Mouse (Mus musculus) forebrain, embryonic 12.5 days (tissue): Measurements from ENCODE around the gene Hprt. TPM values are rescaled to one million over a fixed set of nuclear protein-coding genes. Genes with fewer than 3 reads are reported as not detected.

ENCODE experiments used
- ATAC-seq: fragments of 200-750 bp; cut with Nextera tagmentation; 2 replicates; pipeline ENCODE4 v1.8.0; 2017; ENCODE audit warnings: moderate TSS enrichment; ENCODE audit not compliant: low FRiP score
- H3K27ac ChIP-seq: fragments of 300-500 bp; sonication (generic); 2 replicates; pipeline ENCODE4 v1.5.1; 2016; ENCODE audit warnings: mild to moderate bottlenecking
- H3K27me3 ChIP-seq: fragments of 300-500 bp; sonication (generic); 2 replicates; pipeline ENCODE4 v1.6.1; 2016; ENCODE audit warnings: mild to moderate bottlenecking
- H3K36me3 ChIP-seq: fragments of 300-500 bp; sonication (generic); replicated peaks from 2 replicates; pipeline ENCODE4 v1.6.1; 2016; ENCODE audit warnings: mild to moderate bottlenecking
- H3K4me1 ChIP-seq: fragments of 300-500 bp; sonication (generic); 2 replicates; pipeline ENCODE4 v1.6.1; 2016
- H3K4me2 ChIP-seq: fragments of 300-500 bp; sonication (generic); 2 replicates; pipeline ENCODE4 v1.6.1; 2016; ENCODE audit warnings: mild to moderate bottlenecking, moderate library complexity
- H3K4me3 ChIP-seq: fragments of 300-500 bp; sonication (generic); replicated peaks from 2 replicates; pipeline ENCODE4 v1.5.1; 2016; ENCODE audit warnings: mild to moderate bottlenecking
- H3K9ac ChIP-seq: fragments of 300-500 bp; sonication (generic); 2 replicates; pipeline ENCODE4 v1.6.1; 2016; ENCODE audit warnings: mild to moderate bottlenecking
- H3K9me3 ChIP-seq: fragments of 300-500 bp; sonication (generic); 2 replicates; pipeline ENCODE4 v1.6.1; 2016
- WGBS: fragments of 180-500 bp; shearing (Covaris S2); methylation state at CpG from one replicate; pipeline ENCODE4 v1.1.7; 2016; 5-methylcytosine and 5-hydroxymethylcytosine counted together
- polyA plus RNA-seq: library from polyadenylated mRNA; unstranded; fragments of >200 nt; fragmentation: Nextera tagmentation; extraction: Ambion mirVana; gene quantifications from 2 replicates; pipeline ENCODE4 v1.2.1, GENCODE M21; 2016

Gene Hprt
- polyA plus RNA-seq, 1 experiment from 2014 or later: 68.6 TPM

DNA sequence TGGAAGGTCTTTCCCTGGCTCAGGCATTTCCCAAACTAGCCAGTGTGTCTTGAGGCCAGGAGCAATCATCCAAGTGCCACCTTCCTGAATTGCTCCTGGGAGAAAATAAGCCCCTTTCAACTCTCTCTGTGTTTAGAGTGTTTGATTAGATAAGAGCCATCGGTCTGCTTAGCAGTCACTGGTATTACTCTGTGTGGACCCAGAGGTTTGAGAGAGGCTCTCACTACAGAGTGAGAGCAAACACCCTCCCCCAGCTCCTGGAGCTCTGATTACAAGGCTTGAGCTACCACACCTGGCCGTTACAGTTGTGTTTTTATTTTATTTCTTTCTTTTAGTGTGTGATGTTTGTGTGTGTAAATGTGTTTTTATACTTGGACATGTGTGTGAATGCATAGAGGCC lies 59.0 kb downstream of the Hprt start:
- H3K4me1 ChIP-seq: peaks cover 7% of the 10 kb centered on the region
- no peak overlapping the region for H3K4me2 ChIP-seq
- no peaks in the 10 kb centered on the region for H3K27me3 ChIP-seq
- WGBS: 67% methylated on average over 2 of the region's 2 CpGs
- no peak overlapping the region for H3K4me3 ChIP-seq
- ATAC-seq: no peak
- no peak overlapping the region for H3K27ac ChIP-seq
- H3K9me3 ChIP-seq: no peaks in the 10 kb centered on the region
- H3K36me3 ChIP-seq: no peaks in the 10 kb centered on the region
- no peak overlapping the region for H3K9ac ChIP-seq

GRCm38 (mm10) chrX:53049196-53049595 lies 61.3 kb downstream of the Hprt start:
- no peak overlapping the region for H3K4me3 ChIP-seq
- no peak overlapping the region for H3K9ac ChIP-seq
- peaks cover 13% of the 10 kb centered on the region for H3K4me1 ChIP-seq
- no peak overlapping the region for H3K4me2 ChIP-seq
- H3K9me3 ChIP-seq: no peaks in the 10 kb centered on the region
- WGBS: 51% methylated on average over 4 of the region's 4 CpGs
- H3K27me3 ChIP-seq: no peaks in the 10 kb centered on the region
- no peak for ATAC-seq
- no peaks in the 10 kb centered on the region for H3K36me3 ChIP-seq
- H3K27ac ChIP-seq: no peak overlapping the region

DNA sequence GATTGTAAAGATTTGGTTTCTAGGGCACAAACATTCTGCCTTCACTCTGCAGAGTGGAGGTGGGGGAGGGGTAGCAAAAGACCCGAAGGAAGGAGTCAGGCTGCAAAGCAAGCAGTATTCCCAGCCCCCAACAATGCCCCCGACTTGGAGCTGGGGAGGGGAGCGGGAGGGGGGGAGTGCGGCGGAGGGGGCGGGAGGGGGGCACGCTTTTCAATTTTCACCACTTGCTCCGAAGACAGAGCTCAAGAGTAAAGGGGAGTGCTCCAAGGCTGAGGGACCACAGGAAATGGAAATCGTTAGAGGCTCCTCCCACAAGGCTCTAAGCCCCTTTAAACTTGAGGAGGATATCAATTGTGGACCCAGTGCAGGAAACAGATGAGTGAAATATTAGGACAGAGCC lies 62.4 kb downstream of the Hprt start:
- no peaks in the 10 kb centered on the region for H3K9me3 ChIP-seq
- peaks cover 13% of the 10 kb centered on the region for H3K4me1 ChIP-seq
- no peaks in the 10 kb centered on the region for H3K27me3 ChIP-seq
- peak overlapping the region; percentile 31 for H3K4me3 ChIP-seq
- ATAC-seq: no peak
- peak overlapping the region; percentile 51 for H3K4me2 ChIP-seq
- H3K9ac ChIP-seq: 0 out of 2 replicates have a peak overlapping the region, but pooled peaks have one; percentile 18
- H3K27ac ChIP-seq: no peak overlapping the region
- no peaks in the 10 kb centered on the region for H3K36me3 ChIP-seq
- 13% methylated on average over 9 of the region's 9 CpGs for WGBS

GRCm38 (mm10) chrX:53052652-53053500 lies 64.9 kb downstream of the Hprt start:
- Histone ChIP-seq H3K36me3 (no peaks in the 10 kb centered on the region), H3K27ac (no peak overlapping the region), H3K4me3 (no peak overlapping the region; the same call in 1 of the 2 replicates), H3K9me3 (no peaks in the 10 kb centered on the region), H3K4me1 (peaks cover 13% of the 10 kb centered on the region), H3K9ac (no peak overlapping the region), H3K27me3 (peaks cover 3% of the 10 kb centered on the region; the same call in 1 of the 2 replicates), H3K4me2 (peak overlapping the region; percentile 36)
- 26% methylated on average over 13 of the region's 13 CpGs for WGBS
- peak; percentile 18; the same call in 1 of the 2 replicates for ATAC-seq

GRCm38 (mm10) chrX:53053885-53054284 lies 65.9 kb downstream of the Hprt start:
- Histone ChIP-seq H3K4me2 (no peak overlapping the region), H3K27ac (no peak overlapping the region), H3K4me1 (peaks cover 16% of the 10 kb centered on the region), H3K4me3 (no peak overlapping the region), H3K9me3 (no peaks in the 10 kb centered on the region), H3K36me3 (no peaks in the 10 kb centered on the region), H3K27me3 (peaks cover 8% of the 10 kb centered on the region; the same call in 1 of the 2 replicates), H3K9ac (no peak overlapping the region)
- 73% methylated on average over 5 of the region's 5 CpGs for WGBS
- ATAC-seq: no peak

DNA sequence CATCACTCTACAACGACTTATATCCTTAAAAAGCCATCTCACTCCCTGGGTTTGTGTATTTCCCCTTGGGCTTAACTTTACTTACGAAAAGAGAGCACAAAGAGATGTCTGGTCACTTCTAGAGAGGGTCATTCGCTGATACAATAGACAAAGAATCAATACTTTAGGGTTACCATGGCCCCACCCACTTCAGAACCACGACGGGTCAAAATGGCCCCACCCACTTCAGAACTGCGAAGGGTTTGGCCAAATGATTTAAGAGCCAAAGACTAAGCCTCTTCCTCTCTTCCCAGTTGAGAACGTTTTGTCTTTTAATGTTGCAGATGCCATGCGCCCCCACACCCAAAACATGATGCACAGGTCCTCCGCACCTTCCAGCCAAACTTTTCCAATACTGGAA lies 67.8 kb downstream of the Hprt start:
- WGBS: 11% methylated on average over 9 of the region's 9 CpGs

DNA sequence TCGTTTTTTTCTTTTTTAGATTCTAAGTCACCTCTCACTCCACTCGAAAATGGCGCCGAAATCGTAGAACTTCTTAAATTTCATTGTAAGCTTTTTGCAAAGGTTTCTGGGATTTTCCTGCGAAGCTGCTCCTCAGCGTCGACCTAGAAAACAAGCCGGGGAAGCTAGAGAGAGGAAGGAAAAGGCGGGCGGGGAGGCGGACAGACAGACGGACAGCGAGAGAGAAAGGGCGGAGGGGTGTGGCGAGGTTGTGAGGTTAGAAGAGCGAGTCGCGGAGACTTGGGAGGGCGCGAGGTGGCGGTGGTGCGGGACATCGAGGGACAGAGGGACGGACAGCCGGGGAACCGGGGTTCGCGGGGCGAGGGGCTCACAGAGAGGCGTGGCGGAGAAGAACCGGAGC lies 68.7 kb downstream of the Hprt start:
- Histone ChIP-seq H3K4me1 (peaks cover 9% of the 10 kb centered on the region), H3K9me3 (no peaks in the 10 kb centered on the region), H3K4me3 (peak overlapping the region; percentile 55), H3K27me3 (peaks cover 8% of the 10 kb centered on the region; the same call in 1 of the 2 replicates), H3K36me3 (no peaks in the 10 kb centered on the region), H3K4me2 (peak overlapping the region; percentile 54), H3K9ac (peak overlapping the region; percentile 69), H3K27ac (peak overlapping the region; percentile 83)
- 15% methylated on average over 32 of the region's 33 CpGs for WGBS
- peak; percentile 48 for ATAC-seq

More for the DNA sequence above, 67.8 kb downstream of the Hprt start:
- H3K4me3 ChIP-seq: peak overlapping the region; percentile 55
- H3K36me3 ChIP-seq: no peaks in the 10 kb centered on the region
- no peak for ATAC-seq
- H3K4me2 ChIP-seq: peak overlapping the region; percentile 54
- H3K27me3 ChIP-seq: peaks cover 8% of the 10 kb centered on the region; the same call in 1 of the 2 replicates
- no peaks in the 10 kb centered on the region for H3K9me3 ChIP-seq
- peaks cover 9% of the 10 kb centered on the region for H3K4me1 ChIP-seq
- H3K27ac ChIP-seq: no peak overlapping the region
- no peak overlapping the region for H3K9ac ChIP-seq

GRCm38 (mm10) chrX:53057054-53057759 lies 69.3 kb downstream of the Hprt start:
- peak; percentile 93 for ATAC-seq
- Histone ChIP-seq H3K9me3 (no peaks in the 10 kb centered on the region), H3K4me1 (peaks cover 9% of the 10 kb centered on the region), H3K9ac (peak overlapping the region; percentile 69), H3K27me3 (peaks cover 8% of the 10 kb centered on the region; the same call in 1 of the 2 replicates), H3K27ac (peak overlapping the region; percentile 83), H3K4me3 (peak overlapping the region; percentile 55), H3K36me3 (no peaks in the 10 kb centered on the region), H3K4me2 (peak overlapping the region; percentile 54)
- WGBS: 21% methylated on average over 30 of the region's 42 CpGs

DNA sequence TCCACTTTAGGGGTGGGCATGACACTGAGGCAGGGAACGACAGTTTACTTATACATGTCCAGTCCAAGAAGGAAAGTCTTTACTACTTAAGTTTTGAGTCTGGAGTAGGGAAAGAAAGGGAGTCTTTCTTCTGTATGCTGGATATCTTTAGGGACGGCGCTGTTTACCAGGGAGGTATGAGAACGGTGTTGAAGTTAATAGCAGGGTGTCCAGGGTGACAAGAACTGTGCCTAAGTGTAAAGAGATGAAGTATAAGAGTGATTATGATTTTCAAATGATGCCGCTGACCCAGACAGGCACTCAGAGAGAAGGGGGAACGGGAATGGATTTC lies 69.8 kb downstream of the Hprt start:
- Histone ChIP-seq H3K27me3 (peaks cover 8% of the 10 kb centered on the region; the same call in 1 of the 2 replicates), H3K4me3 (peak overlapping the region; percentile 55; the same call in 1 of the 2 replicates), H3K9me3 (no peaks in the 10 kb centered on the region), H3K4me1 (peaks cover 4% of the 10 kb centered on the region), H3K4me2 (peak overlapping the region; percentile 54), H3K27ac (no peak overlapping the region), H3K36me3 (no peaks in the 10 kb centered on the region), H3K9ac (no peak overlapping the region)
- 21% methylated on average over 6 of the region's 6 CpGs for WGBS
- no peak for ATAC-seq

- H3K4me2 ChIP-seq: peak overlapping the region; percentile 50
- no peaks in the 10 kb centered on the region for H3K9me3 ChIP-seq
- ATAC-seq: no peak
- H3K4me3 ChIP-seq: peak overlapping the region; percentile 28
- H3K27me3 ChIP-seq: peaks cover 8% of the 10 kb centered on the region; the same call in 1 of the 2 replicates
- H3K4me1 ChIP-seq: peaks cover 2% of the 10 kb centered on the region; the same call in 1 of the 2 replicates
- H3K27ac ChIP-seq: no peak overlapping the region
- no peaks in the 10 kb centered on the region for H3K36me3 ChIP-seq
- H3K9ac ChIP-seq: peak overlapping the region; percentile 25; the same call in 1 of the 2 replicates
- 16% methylated on average over 33 of the region's 33 CpGs for WGBS
Observed at GRCm38 (mm10) chrX:53058459-53059280, 70.7 kb downstream of the Hprt start.

- Histone ChIP-seq H3K27me3 (peaks cover 8% of the 10 kb centered on the region; the same call in 1 of the 2 replicates), H3K36me3 (no peaks in the 10 kb centered on the region), H3K4me3 (no peak overlapping the region), H3K4me2 (peak overlapping the region; percentile 50; the same call in 1 of the 2 replicates), H3K4me1 (peaks cover 2% of the 10 kb centered on the region; the same call in 1 of the 2 replicates), H3K9me3 (no peaks in the 10 kb centered on the region), H3K9ac (no peak overlapping the region), H3K27ac (no peak overlapping the region)
- ATAC-seq: no peak
- WGBS: 36% methylated on average over 11 of the region's 11 CpGs
Observed at GRCm38 (mm10) chrX:53059426-53060007, 71.6 kb downstream of the Hprt start.
